Mouse (Mus musculus) mouse trophoblast stem cell (cell line): ENCODE measurements at regions not wholly inside any gene's neighbourhood (a gene's known extent, or its start where the extent isn't known, plus 50 kb on each side); places are given as distances from the start of the nearest gene placed in this dataset.

Experiments used
- in situ Hi-C, 2 experiments: fragments of 300-500 bp; cut with MseI, MboI; formaldehyde crosslinking; loops; 2 replicates in 1 of 2; 3 replicates in 1 of 2; pipeline ENCODE4 v1.15.1; 2025

- in situ Hi-C loops, result no loop called here
These were observed 92.5 kb upstream of the Klf4 start for GRCm38 (mm10) chr4:55624779-55625178.

GRCm38 (mm10) chr4:55623151-55623760 is 91.0 kb upstream of the Klf4 start:
- in situ Hi-C loops, result no loop called here

GRCm38 (mm10) chr4:55622651-55623050 is 90.4 kb upstream of the Klf4 start:
- in situ Hi-C loops, result no loop called here

- in situ Hi-C loops, result no loop called here
These were observed 87.6 kb upstream of the Klf4 start for GRCm38 (mm10) chr4:55619891-55620290.

GRCm38 (mm10) chr4:55615808-55616207 is 83.5 kb upstream of the Klf4 start:
- in situ Hi-C loops, result no loop called here

- in situ Hi-C loops, result no loop called here
These were observed 81.3 kb upstream of the Klf4 start for GRCm38 (mm10) chr4:55613523-55613922.

GRCm38 (mm10) chr4:55610998-55611397 is 78.7 kb upstream of the Klf4 start:
- in situ Hi-C loops, result no loop called here

GRCm38 (mm10) chr4:55609214-55609613 is 76.9 kb upstream of the Klf4 start:
- in situ Hi-C loops, result no loop called here

GRCm38 (mm10) chr4:55605541-55605940 is 73.3 kb upstream of the Klf4 start:
- in situ Hi-C loops, result no loop called here

- in situ Hi-C loops, result no loop called here
These were observed 72.6 kb upstream of the Klf4 start for GRCm38 (mm10) chr4:55604915-55605314.

GRCm38 (mm10) chr4:55603821-55604435 is 71.7 kb upstream of the Klf4 start:
- in situ Hi-C loops, result no loop called here

- in situ Hi-C loops, result no loop called here
These were observed 62.9 kb upstream of the Klf4 start for GRCm38 (mm10) chr4:55595203-55595602.

- in situ Hi-C loops, result no loop called here
These were observed 62.4 kb upstream of the Klf4 start for GRCm38 (mm10) chr4:55594699-55595098.

- in situ Hi-C loops, result no loop called here
These were observed 60.9 kb upstream of the Klf4 start for GRCm38 (mm10) chr4:55593132-55593531.

- in situ Hi-C loops, result no loop called here
These were observed 53.9 kb upstream of the Klf4 start for GRCm38 (mm10) chr4:55586212-55586611.

- in situ Hi-C loops, result no loop called here
These were observed 51.3 kb upstream of the Klf4 start for GRCm38 (mm10) chr4:55583589-55583988.
